Mouse (Mus musculus): Measurements from ENCODE around the gene Mylk. TPM values are rescaled to one million over a fixed set of nuclear protein-coding genes. Genes with fewer than 3 reads are reported as not detected.

Gene Mylk
- polyA plus RNA-seq, 1 experiment, result 2,043 TPM

GRCm38 (mm10) chr16:35023138-35023735 lies 278.2 kb downstream of the Mylk start:
- no peak for DNase-seq (ENCODE audit: low spot score)

GRCm38 (mm10) chr16:35024300-35024699 lies 279.3 kb downstream of the Mylk start:
- DNase-seq (ENCODE audit: low spot score), result no peak

GRCm38 (mm10) chr16:35025347-35025746 lies 280.3 kb downstream of the Mylk start:
- no peak for DNase-seq (ENCODE audit: low spot score)

GRCm38 (mm10) chr16:35033241-35033640 lies 288.2 kb downstream of the Mylk start:
- no peak for DNase-seq (ENCODE audit: low spot score)

GRCm38 (mm10) chr16:35033809-35034577 lies 289.0 kb downstream of the Mylk start:
- DNase-seq (ENCODE audit: low spot score), result no peak

GRCm38 (mm10) chr16:35034971-35035370 lies 290.0 kb downstream of the Mylk start:
- no peak for DNase-seq (ENCODE audit: low spot score)

GRCm38 (mm10) chr16:35036754-35037153 lies 291.7 kb downstream of the Mylk start:
- DNase-seq (ENCODE audit: low spot score), result no peak

- no peak for DNase-seq (ENCODE audit: low spot score)
Measured at GRCm38 (mm10) chr16:35038343-35039057, 293.5 kb downstream of the Mylk start.

GRCm38 (mm10) chr16:35040154-35040553 lies 295.1 kb downstream of the Mylk start:
- DNase-seq (ENCODE audit: low spot score), result no peak

GRCm38 (mm10) chr16:35041001-35041400 lies 296.0 kb downstream of the Mylk start:
- DNase-seq (ENCODE audit: low spot score), result no peak

GRCm38 (mm10) chr16:35046081-35046775 lies 301.2 kb downstream of the Mylk start:
- DNase-seq (ENCODE audit: low spot score), result no peak

GRCm38 (mm10) chr16:35047272-35047969 lies 302.4 kb downstream of the Mylk start:
- DNase-seq (ENCODE audit: low spot score), result no peak

- DNase-seq (ENCODE audit: low spot score), result no peak
Measured at GRCm38 (mm10) chr16:35051066-35051465, 306.1 kb downstream of the Mylk start.

Other genes with a start within 250 kb of the Mylk start
- 8.4 and 11.4 TPM in 2 replicates for gene Kalrn, start 171.7 kb upstream of the Mylk start, polyA plus RNA-seq (2012; rRNA removed)
- not detected in 2 replicates for gene Ropn1, start 95.3 kb upstream of the Mylk start, polyA plus RNA-seq (2012; rRNA removed)
- gene Ccdc14, start 54.6 kb upstream of the Mylk start, polyA plus RNA-seq (2012; rRNA removed), result 3.6 and 3.7 TPM in 2 replicates

All from urinary bladder, adult 2 months (tissue).